Mouse (Mus musculus): ENCODE results near the gene Aldh4a1. TPM values are rescaled to one million over a fixed set of nuclear protein-coding genes. Genes with fewer than 3 reads are reported as not detected.

The Aldh4a1 gene
- polyA plus RNA-seq (2017; shearing (Covaris generic)): 10 to 100 TPM; 14.7 to 35.7 TPM

GRCm38 (mm10) chr4:139622373-139623282 is at the start of gene Aldh4a1:
TSS of gene Aldh4a1 (plus strand) at chr4:139622866.

GRCm38 (mm10) chr4:139602357-139603244 is 20.1 kb upstream of the Aldh4a1 start, which contains the start of gene Gm21969:
TSS of gene Gm21969 (plus strand) at chr4:139603186.

GRCm38 (mm10) chr4:139653238-139653637 is 30.6 kb downstream of the Aldh4a1 start, which contains the start of gene Tas1r2:
TSS of gene Tas1r2 (plus strand) at chr4:139653538.

Other genes with a start within 250 kb of the Aldh4a1 start
- gene Iffo2, start 92.3 kb upstream of the Aldh4a1 start, polyA plus RNA-seq (2017; shearing (Covaris generic)): 1 to 10 TPM; 4.1 to 4.2 TPM
- under 1 TPM in 1 of 2 experiments, not detected in 1; 0.05 TPM for gene Gm21969, start 19.7 kb upstream of the Aldh4a1 start, polyA plus RNA-seq (2017; shearing (Covaris generic))
- not detected for gene Tas1r2, start 30.7 kb downstream of the Aldh4a1 start, polyA plus RNA-seq (2017; shearing (Covaris generic))
- not detected for gene Pax7, start 210.7 kb downstream of the Aldh4a1 start, polyA plus RNA-seq (2017; shearing (Covaris generic))

All from inflammation-experienced regulatory T-cells (primary cell).